Mouse (Mus musculus) forebrain, embryonic 16.5 days (tissue): ENCODE measurements around the gene Tas2r113. TPM values are rescaled to one million over a fixed set of nuclear protein-coding genes. Genes with fewer than 3 reads are reported as not detected.
"Not testable (repeated sequence)": the region's sequence is repeated elsewhere in the genome, so short reads cannot be mapped to it uniquely, and the experiment has no call there.

Source experiments
- ATAC-seq: fragments of 200-750 bp; cut with Nextera tagmentation; 2 replicates; pipeline ENCODE4 v1.8.0; 2017; ENCODE audit warnings: mild to moderate bottlenecking, moderate library complexity
- H3K27ac ChIP-seq: fragments of 300-500 bp; sonication (generic); 2 replicates; pipeline ENCODE4 v1.5.1; 2014; ENCODE audit warnings: low read length, control low read depth
- H3K27me3 ChIP-seq: fragments of 300-500 bp; sonication (generic); replicated peaks from 2 replicates; pipeline ENCODE4 v1.6.1; 2014; ENCODE audit warnings: low read length; ENCODE audit not compliant: control insufficient read depth, insufficient read depth
- H3K36me3 ChIP-seq: fragments of 300-500 bp; sonication (generic); 2 replicates; pipeline ENCODE4 v1.6.1; 2014; ENCODE audit not compliant: control insufficient read depth, insufficient read depth
- H3K4me1 ChIP-seq: fragments of 300-500 bp; sonication (generic); replicated peaks from 2 replicates; pipeline ENCODE4 v1.6.1; 2014; ENCODE audit warnings: low read length; ENCODE audit not compliant: control insufficient read depth, insufficient read depth
- H3K4me2 ChIP-seq: fragments of 300-500 bp; sonication (generic); 2 replicates; pipeline ENCODE4 v1.6.1; 2014; ENCODE audit warnings: mild to moderate bottlenecking, low read length, control low read depth
- H3K4me3 ChIP-seq: fragments of 300-500 bp; sonication (generic); replicated peaks from 2 replicates; pipeline ENCODE4 v1.5.1; 2014; ENCODE audit warnings: mild to moderate bottlenecking, low read length, control low read depth
- H3K9ac ChIP-seq: fragments of 300-500 bp; sonication (generic); replicated peaks from 2 replicates; pipeline ENCODE4 v1.6.1; 2014; ENCODE audit warnings: low read depth, low read length, control low read depth
- H3K9me3 ChIP-seq: fragments of 300-500 bp; sonication (generic); 2 replicates; pipeline ENCODE4 v1.6.1; 2016; ENCODE audit warnings: low read length; ENCODE audit not compliant: control insufficient read depth
- WGBS: fragments of 180-500 bp; shearing (Covaris S2); extraction: QIAGEN DNeasy Blood & Tissue Kit; methylation state at CpG from one replicate; pipeline ENCODE4 v1.1.7; 2014; 5-methylcytosine and 5-hydroxymethylcytosine counted together
- polyA plus RNA-seq: library from polyadenylated mRNA; unstranded; fragments of >200 nt; fragmentation: Nextera tagmentation; extraction: Ambion mirVana; gene quantifications from 2 replicates; pipeline ENCODE4 v1.2.1, GENCODE M21; 2015

Tas2r113 gene
- polyA plus RNA-seq: not detected in 2 replicates

GRCm38 (mm10) chr6:132892711-132893110 is at the start of gene Tas2r113:
Gene Tas2r113 (plus strand): TSS chr6:132893011.
- 72% methylated on average over 1 of the region's 1 CpGs for WGBS

GRCm38 (mm10) chr6:132846842-132847241 is 46.0 kb upstream of the Tas2r113 start, which contains the start of gene Tas2r123:
Gene Tas2r123 (plus strand): TSS chr6:132847142.
- Histone ChIP-seq H3K9ac (no peak within 1 kb of the TSS), H3K36me3 (no peaks in the 10 kb centered on the region), H3K27ac (no peak within 1 kb of the TSS), H3K4me1 (no peaks in the 10 kb centered on the region), H3K4me3 (no peak within 1 kb of the TSS), H3K9me3 (no peaks in the 10 kb centered on the region), H3K4me2 (no peak within 1 kb of the TSS), H3K27me3 (no peaks in the 10 kb centered on the region)
- no peak for ATAC-seq
- 91% methylated on average over 1 of the region's 1 CpGs for WGBS

More at GRCm38 (mm10) chr6:132892711-132893110, at the start of gene Tas2r113:
- no peak within 1 kb of the TSS for H3K4me3 ChIP-seq
- no peak for ATAC-seq
- no peak within 1 kb of the TSS for H3K4me2 ChIP-seq
- H3K9ac ChIP-seq: no peak within 1 kb of the TSS
- H3K9me3 ChIP-seq: no peaks in the 10 kb centered on the region
- H3K36me3 ChIP-seq: no peaks in the 10 kb centered on the region
- H3K4me1 ChIP-seq: no peaks in the 10 kb centered on the region
- H3K27ac ChIP-seq: no peak within 1 kb of the TSS
- no peaks in the 10 kb centered on the region for H3K27me3 ChIP-seq

- H3K4me1 ChIP-seq: no peaks in the 10 kb centered on the region
- H3K4me3 ChIP-seq: no peak within 1 kb of the TSS
- H3K36me3 ChIP-seq: no peaks in the 10 kb centered on the region
- H3K9me3 ChIP-seq: no peaks in the 10 kb centered on the region
- no peak within 1 kb of the TSS for H3K9ac ChIP-seq
- no peak within 1 kb of the TSS for H3K27ac ChIP-seq
- no peak for ATAC-seq
- no peaks in the 10 kb centered on the region for H3K27me3 ChIP-seq
- 81% methylated on average over 1 of the region's 1 CpGs for WGBS
- no peak within 1 kb of the TSS for H3K4me2 ChIP-seq
Observed at GRCm38 (mm10) chr6:132855138-132855537, 37.7 kb upstream of the Tas2r113 start, which contains the start of gene Tas2r116. Gene Tas2r116 (plus strand): TSS chr6:132855438.

- no peaks in the 10 kb centered on the region for H3K4me1 ChIP-seq
- no peaks in the 10 kb centered on the region for H3K27me3 ChIP-seq
- no peak for ATAC-seq
- H3K36me3 ChIP-seq: no peaks in the 10 kb centered on the region
- no peak within 1 kb of the TSS for H3K4me3 ChIP-seq
- no peak within 1 kb of the TSS for H3K4me2 ChIP-seq
- H3K27ac ChIP-seq: no peak within 1 kb of the TSS
- H3K9me3 ChIP-seq: no peaks in the 10 kb centered on the region
- H3K9ac ChIP-seq: no peak within 1 kb of the TSS
Observed at GRCm38 (mm10) chr6:132867708-132868107, 25.1 kb upstream of the Tas2r113 start, which contains the start of gene Tas2r110. Gene Tas2r110 (plus strand): TSS chr6:132868008.

- Histone ChIP-seq H3K27me3 (no peaks in the 10 kb centered on the region), H3K9ac (no peak within 1 kb of the TSS), H3K4me2 (no peak within 1 kb of the TSS), H3K27ac (no peak within 1 kb of the TSS), H3K4me1 (no peaks in the 10 kb centered on the region), H3K36me3 (no peaks in the 10 kb centered on the region), H3K9me3 (no peaks in the 10 kb centered on the region), H3K4me3 (no peak within 1 kb of the TSS)
- no peak for ATAC-seq
- WGBS: 83% methylated on average over 3 of the region's 3 CpGs
Observed at GRCm38 (mm10) chr6:132909351-132909750, 16.5 kb downstream of the Tas2r113 start, which contains the start of gene Tas2r125. Gene Tas2r125 (plus strand): TSS chr6:132909651.

- H3K9ac ChIP-seq, H3K4me1 ChIP-seq, H3K36me3 ChIP-seq, H3K27ac ChIP-seq, H3K9me3 ChIP-seq, H3K4me2 ChIP-seq, ATAC-seq, H3K4me3 ChIP-seq, H3K27me3 ChIP-seq: not testable (repeated sequence)
Observed at GRCm38 (mm10) chr6:132941376-132941775, 48.6 kb downstream of the Tas2r113 start.

Other genes starting within 250 kb of the Tas2r113 start
- not detected in 2 replicates for gene A630073D07Rik, start 241.5 kb upstream of the Tas2r113 start, polyA plus RNA-seq
- gene Tas2r120, start 236.1 kb upstream of the Tas2r113 start, polyA plus RNA-seq: not detected in 2 replicates
- gene Tas2r121, start 192.0 kb upstream of the Tas2r113 start, polyA plus RNA-seq: not detected in 2 replicates
- not detected in 2 replicates for gene Tas2r122, start 181.1 kb upstream of the Tas2r113 start, polyA plus RNA-seq
- gene Tas2r115, start 155.0 kb upstream of the Tas2r113 start, polyA plus RNA-seq: not detected in 2 replicates
- not detected in 2 replicates for gene Tas2r124, start 138.3 kb upstream of the Tas2r113 start, polyA plus RNA-seq
- not detected in 2 replicates for gene Tas2r102, start 130.9 kb upstream of the Tas2r113 start, polyA plus RNA-seq
- gene Tas2r136, start 114.8 kb upstream of the Tas2r113 start, polyA plus RNA-seq: not detected in 2 replicates
- not detected in 2 replicates for gene Tas2r117, start 90.2 kb upstream of the Tas2r113 start, polyA plus RNA-seq
- gene Tas2r123, start 45.9 kb upstream of the Tas2r113 start, polyA plus RNA-seq: not detected in 2 replicates
- gene Tas2r116, start 37.6 kb upstream of the Tas2r113 start, polyA plus RNA-seq: not detected in 2 replicates
- gene Tas2r110, start 25.0 kb upstream of the Tas2r113 start, polyA plus RNA-seq: not detected in 2 replicates
- not detected in 2 replicates for gene Tas2r125, start 16.6 kb downstream of the Tas2r113 start, polyA plus RNA-seq
- gene Tas2r129, start 58.1 kb downstream of the Tas2r113 start, polyA plus RNA-seq: not detected in 2 replicates
- not detected in 2 replicates for gene Tas2r131, start 64.9 kb downstream of the Tas2r113 start, polyA plus RNA-seq
- not detected in 2 replicates for gene Tas2r109, start 88.0 kb downstream of the Tas2r113 start, polyA plus RNA-seq
- gene Tas2r103, start 144.1 kb downstream of the Tas2r113 start, polyA plus RNA-seq: not detected in 2 replicates
- not detected in 2 replicates for gene Tas2r140, start 162.8 kb downstream of the Tas2r113 start, polyA plus RNA-seq
- gene Smim10l1, start 211.9 kb downstream of the Tas2r113 start, polyA plus RNA-seq: 92.2 and 105 TPM in 2 replicates